Mouse (Mus musculus) heart, embryonic 16.5 days (tissue): ENCODE data around the gene Slc7a5. TPM values are rescaled to one million over a fixed set of nuclear protein-coding genes. Genes with fewer than 3 reads are reported as not detected.

Experiments used
- ATAC-seq: fragments of 200-750 bp; cut with Nextera tagmentation; replicated peaks from 2 replicates; pipeline ENCODE4 v1.8.0; 2017; ENCODE audit warnings: moderate number of reproducible peaks; ENCODE audit not compliant: insufficient read depth, low FRiP score; ENCODE audit errors: extremely low read depth
- H3K27ac ChIP-seq: fragments of 300-500 bp; sonication (generic); 2 replicates; pipeline ENCODE4 v1.5.1; 2014; ENCODE audit warnings: mild to moderate bottlenecking, low read length, control low read depth, moderate library complexity
- H3K27me3 ChIP-seq: fragments of 300-500 bp; sonication (generic); 2 replicates; pipeline ENCODE4 v1.6.1; 2014; ENCODE audit warnings: low read length, mixed read lengths; ENCODE audit not compliant: control insufficient read depth, insufficient read depth
- H3K36me3 ChIP-seq: fragments of 300-500 bp; sonication (generic); 2 replicates; pipeline ENCODE4 v1.6.1; 2014; ENCODE audit not compliant: control insufficient read depth, insufficient read depth
- H3K4me1 ChIP-seq: fragments of 300-500 bp; sonication (generic); 2 replicates; pipeline ENCODE4 v1.6.1; 2014; ENCODE audit warnings: low read length, mixed read lengths; ENCODE audit not compliant: control insufficient read depth, insufficient read depth
- H3K4me2 ChIP-seq: fragments of 300-500 bp; sonication (generic); 2 replicates; pipeline ENCODE4 v1.6.1; 2014; ENCODE audit warnings: low read depth, mild to moderate bottlenecking, control low read depth, low read length
- H3K4me3 ChIP-seq: fragments of 300-500 bp; sonication (generic); 2 replicates; pipeline ENCODE4 v1.5.1; 2014; ENCODE audit warnings: mild to moderate bottlenecking, control low read depth, low read length
- H3K9ac ChIP-seq: fragments of 300-500 bp; sonication (generic); 2 replicates; pipeline ENCODE4 v1.6.1; 2014; ENCODE audit warnings: low read length, control low read depth
- H3K9me3 ChIP-seq: fragments of 300-500 bp; sonication (generic); replicated peaks from 2 replicates; pipeline ENCODE4 v1.6.1; 2016; ENCODE audit warnings: low read length; ENCODE audit not compliant: control insufficient read depth
- WGBS: fragments of 180-500 bp; shearing (Covaris S2); extraction: QIAGEN DNeasy Blood & Tissue Kit; methylation state at CpG from one replicate; pipeline ENCODE4 v1.1.7; 2014; 5-methylcytosine and 5-hydroxymethylcytosine counted together
- polyA plus RNA-seq: library from polyadenylated mRNA; unstranded; fragments of >200 nt; fragmentation: Nextera tagmentation; extraction: Ambion mirVana; gene quantifications from 2 replicates; pipeline ENCODE4 v1.2.1, GENCODE M21; 2015

The Slc7a5 gene
- polyA plus RNA-seq, 1 experiment from 2014 or later, result 14.4 TPM

DNA sequence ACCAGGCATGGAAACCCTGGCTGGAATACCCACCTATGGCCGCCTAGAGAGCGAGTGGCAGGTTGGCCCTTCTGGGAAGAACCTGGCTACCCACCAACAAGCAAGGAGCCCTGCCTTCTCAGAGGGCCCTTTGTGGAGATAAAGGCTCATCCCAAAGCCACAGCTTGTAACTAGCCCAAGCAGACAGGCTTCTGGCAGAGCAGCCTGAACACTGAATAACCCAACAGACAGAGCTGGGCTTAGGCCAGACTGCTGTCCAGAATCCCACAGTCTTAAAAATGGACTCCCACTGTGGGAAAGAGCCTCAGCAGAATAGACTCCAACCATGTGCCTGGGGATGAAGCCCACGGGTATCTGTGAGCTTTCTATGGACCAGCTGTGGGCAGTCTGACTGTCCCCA is 23.3 kb downstream of the Slc7a5 start:
- H3K4me3 ChIP-seq, result no peak overlapping the region
- H3K27me3 ChIP-seq, result no peaks in the 10 kb centered on the region
- 84% methylated on average over 3 of the region's 3 CpGs for WGBS
- H3K9ac ChIP-seq, result no peak overlapping the region
- H3K36me3 ChIP-seq, result peaks cover 25% of the 10 kb centered on the region
- no peak overlapping the region for H3K27ac ChIP-seq
- H3K9me3 ChIP-seq, result no peaks in the 10 kb centered on the region
- H3K4me1 ChIP-seq, result peaks cover 15% of the 10 kb centered on the region
- H3K4me2 ChIP-seq, result no peak overlapping the region
- ATAC-seq, result no peak

DNA sequence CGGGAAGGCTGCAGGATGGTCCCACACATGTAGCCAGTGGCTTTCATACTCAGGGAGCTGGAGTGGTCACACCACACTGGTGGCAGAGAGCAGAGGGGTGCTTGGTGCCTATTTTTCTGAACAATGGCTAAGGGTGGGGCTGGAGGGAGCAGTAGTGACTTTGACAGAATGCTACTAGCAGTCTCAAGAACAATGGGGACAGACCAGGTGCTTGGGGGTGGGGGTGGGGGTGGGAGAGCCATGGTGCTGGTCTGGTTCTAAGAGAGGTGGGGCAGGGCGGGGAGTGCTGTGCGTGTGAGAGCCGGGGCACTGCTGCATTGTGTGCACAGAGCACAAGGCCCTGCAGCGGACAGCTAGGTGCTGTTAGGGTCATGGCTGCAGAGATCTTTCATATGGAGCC is 25.6 kb downstream of the Slc7a5 start:
- Histone ChIP-seq H3K27ac (peak overlapping the region; percentile 59), H3K4me1 (peaks cover 15% of the 10 kb centered on the region), H3K9ac (no peak overlapping the region; the same call in 1 of the 2 replicates), H3K9me3 (no peaks in the 10 kb centered on the region), H3K36me3 (peaks cover 21% of the 10 kb centered on the region; the same call in 1 of the 2 replicates), H3K4me2 (no peak overlapping the region), H3K4me3 (no peak overlapping the region), H3K27me3 (no peaks in the 10 kb centered on the region)
- ATAC-seq, result no peak
- whole genome bisulfite sequencing, result 94% methylated on average over 5 of the region's 5 CpGs

DNA sequence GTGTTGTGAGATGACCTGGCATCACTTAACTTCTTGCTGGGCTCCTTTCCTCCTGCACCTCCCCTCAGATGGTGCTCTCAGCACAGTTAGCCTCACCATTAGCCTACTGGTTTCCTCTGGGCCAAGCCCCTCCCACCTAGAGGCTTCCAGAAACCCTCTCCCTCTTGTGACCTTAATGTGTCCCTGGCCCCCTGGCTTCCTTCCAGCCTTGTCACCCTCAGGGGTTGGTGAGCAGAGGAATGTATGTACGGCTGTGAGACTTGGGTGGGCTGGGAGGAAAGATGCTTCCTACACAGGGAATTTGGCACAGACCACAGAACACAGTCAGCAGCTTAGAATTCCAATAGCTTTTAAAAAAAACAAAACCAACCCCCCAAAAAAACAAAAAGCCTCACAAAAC is 26.7 kb downstream of the Slc7a5 start:
- Histone ChIP-seq H3K4me3 (no peak overlapping the region), H3K4me2 (no peak overlapping the region), H3K36me3 (peaks cover 21% of the 10 kb centered on the region; the same call in 1 of the 2 replicates), H3K9ac (no peak overlapping the region), H3K27me3 (no peaks in the 10 kb centered on the region), H3K4me1 (peaks cover 15% of the 10 kb centered on the region), H3K9me3 (no peaks in the 10 kb centered on the region), H3K27ac (peak overlapping the region; percentile 59)
- ATAC-seq, result peak; percentile 72
- 18% methylated on average over 1 of the region's 1 CpGs for whole genome bisulfite sequencing

DNA sequence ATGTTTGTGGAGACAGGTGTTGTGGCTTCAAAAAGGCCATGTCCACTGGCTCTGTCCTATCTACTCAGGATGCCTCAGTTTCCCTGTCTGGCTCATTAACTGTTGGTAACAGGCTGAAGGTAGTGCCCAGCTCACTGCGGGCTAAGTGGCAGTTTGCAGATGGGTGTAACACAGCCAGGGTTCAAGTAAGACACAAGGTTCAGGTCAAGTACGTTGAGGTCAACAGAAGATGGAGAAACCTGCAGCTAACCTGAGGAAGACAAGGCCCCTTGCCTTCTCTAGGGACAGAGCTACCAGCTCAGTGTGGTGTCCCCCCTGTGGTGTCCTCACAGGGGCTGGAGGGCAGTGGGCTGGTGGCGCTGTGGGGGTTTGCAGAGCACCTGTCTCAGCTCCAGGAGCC is 27.8 kb downstream of the Slc7a5 start:
- ATAC-seq, result no peak
- no peak overlapping the region for H3K9ac ChIP-seq
- peaks cover 26% of the 10 kb centered on the region for H3K4me1 ChIP-seq
- H3K4me2 ChIP-seq, result no peak overlapping the region
- no peak overlapping the region for H3K4me3 ChIP-seq
- WGBS, result 88% methylated on average over 3 of the region's 3 CpGs
- H3K27me3 ChIP-seq, result no peaks in the 10 kb centered on the region
- no peak overlapping the region for H3K27ac ChIP-seq
- H3K9me3 ChIP-seq, result no peaks in the 10 kb centered on the region
- peaks cover 13% of the 10 kb centered on the region; the same call in 1 of the 2 replicates for H3K36me3 ChIP-seq

DNA sequence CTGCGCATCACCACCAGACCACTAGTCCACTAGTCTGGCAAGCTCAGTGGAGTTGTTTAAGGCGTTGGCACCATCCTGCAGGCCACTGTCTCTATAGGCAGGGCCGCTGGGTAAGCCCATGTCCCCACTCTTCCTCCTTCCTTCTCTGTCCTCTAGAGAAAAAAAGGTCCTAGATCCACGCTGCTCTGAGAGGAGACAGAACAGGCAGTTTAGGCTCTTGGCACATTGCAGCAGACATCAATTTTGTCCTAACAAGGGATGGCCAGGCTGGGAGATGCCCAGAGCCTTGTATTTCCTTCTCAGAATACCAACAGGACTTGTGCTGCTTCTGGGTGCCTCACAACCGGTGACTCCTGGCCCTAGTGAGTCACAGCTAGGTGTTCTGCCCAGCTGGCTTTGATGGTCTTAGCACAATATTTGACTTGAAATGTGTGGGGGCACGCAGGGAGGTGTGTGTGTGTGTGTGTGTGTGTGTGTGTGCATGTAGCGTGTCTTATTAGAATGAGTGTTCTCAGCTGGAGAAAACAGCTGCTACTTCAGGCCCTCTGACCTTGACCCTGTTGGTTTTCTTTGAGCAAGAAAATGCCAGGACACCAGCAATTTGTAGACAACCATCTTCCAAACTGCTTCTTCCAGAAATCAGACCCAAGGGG is 29.5 kb downstream of the Slc7a5 start:
- WGBS, result 87% methylated on average over 7 of the region's 7 CpGs
- Histone ChIP-seq H3K27me3 (no peaks in the 10 kb centered on the region), H3K4me1 (peaks cover 33% of the 10 kb centered on the region), H3K27ac (no peak overlapping the region), H3K36me3 (peaks cover 5% of the 10 kb centered on the region; the same call in 1 of the 2 replicates), H3K4me2 (no peak overlapping the region), H3K9ac (no peak overlapping the region), H3K9me3 (no peaks in the 10 kb centered on the region), H3K4me3 (no peak overlapping the region)
- ATAC-seq, result no peak

DNA sequence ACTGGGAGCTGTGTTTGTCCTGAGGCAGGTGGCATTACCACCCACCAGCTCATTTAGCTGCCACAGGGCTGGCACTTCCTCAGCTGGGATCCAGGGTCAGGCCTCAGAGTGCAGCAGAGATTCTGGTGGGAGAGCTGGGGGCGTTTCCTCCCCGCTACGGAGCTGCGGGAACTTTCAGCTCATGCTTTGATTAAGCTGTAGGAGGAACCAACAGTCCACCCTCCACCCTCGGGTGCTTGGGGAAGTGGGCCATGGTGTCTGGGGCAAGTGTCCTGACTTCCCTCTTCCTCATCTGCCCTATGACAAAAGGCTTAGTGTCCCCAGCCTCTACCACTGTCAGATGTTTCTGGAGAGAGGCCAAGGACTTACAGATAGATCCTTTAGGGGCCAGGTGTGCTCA is 30.3 kb downstream of the Slc7a5 start:
- H3K9ac ChIP-seq, result no peak overlapping the region
- H3K4me1 ChIP-seq, result peaks cover 38% of the 10 kb centered on the region
- H3K27me3 ChIP-seq, result 0 out of 2 replicates have a peak, but pooled peaks cover 4% of the 10 kb centered on the region
- H3K9me3 ChIP-seq, result no peaks in the 10 kb centered on the region
- H3K27ac ChIP-seq, result no peak overlapping the region
- H3K4me3 ChIP-seq, result no peak overlapping the region
- H3K36me3 ChIP-seq, result no peaks in the 10 kb centered on the region; the same call in 1 of the 2 replicates
- no peak for ATAC-seq
- no peak overlapping the region for H3K4me2 ChIP-seq
- 57% methylated on average over 5 of the region's 5 CpGs for WGBS

DNA sequence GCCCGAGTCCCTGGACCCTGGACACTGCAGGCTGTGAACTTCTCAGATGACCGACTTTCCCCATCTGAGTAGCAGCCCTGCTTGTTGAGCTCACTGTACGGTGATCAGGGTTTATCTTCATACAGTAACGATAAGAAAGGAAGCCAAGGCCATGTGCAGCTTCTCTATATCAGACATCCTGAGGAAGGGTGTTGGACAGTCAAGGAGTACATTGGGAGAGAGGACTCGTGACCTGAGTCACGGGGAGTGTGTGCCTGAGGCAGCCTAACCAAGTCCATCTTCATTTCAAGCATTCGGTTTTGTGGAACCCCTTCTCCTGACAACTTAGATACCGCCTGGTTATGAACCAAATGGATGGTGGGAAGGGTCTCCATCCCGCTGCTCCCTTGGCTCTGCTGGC is 32.0 kb downstream of the Slc7a5 start:
- Histone ChIP-seq H3K4me1 (peaks cover 27% of the 10 kb centered on the region), H3K9me3 (no peaks in the 10 kb centered on the region), H3K9ac (no peak overlapping the region), H3K27me3 (0 out of 2 replicates have a peak, but pooled peaks cover 4% of the 10 kb centered on the region), H3K4me2 (no peak overlapping the region), H3K4me3 (no peak overlapping the region), H3K27ac (peak overlapping the region; percentile 6; the same call in 1 of the 2 replicates), H3K36me3 (no peaks in the 10 kb centered on the region)
- ATAC-seq, result peak; percentile 47; the same call in 1 of the 2 replicates
- 48% methylated on average over 9 of the region's 9 CpGs for WGBS

DNA sequence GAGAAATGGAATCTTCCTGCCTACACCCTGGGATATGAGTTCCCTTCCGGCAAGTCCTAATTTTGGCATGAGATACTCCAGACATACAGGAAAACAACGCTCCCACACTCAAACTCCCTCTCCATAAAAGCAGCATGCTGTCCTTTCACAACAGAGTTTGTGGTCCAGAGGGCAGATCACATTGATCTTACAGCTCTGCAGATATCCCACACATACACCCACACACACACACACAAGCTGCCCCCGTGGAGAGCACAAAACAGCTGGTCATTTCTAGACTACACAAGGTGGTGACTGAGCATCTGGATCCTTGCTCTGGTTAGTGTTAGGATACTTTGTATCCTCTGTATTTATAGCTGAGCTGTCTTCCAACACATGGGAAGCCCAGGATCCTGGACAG is 32.4 kb downstream of the Slc7a5 start:
- WGBS, result 36% methylated on average over 3 of the region's 3 CpGs
- H3K27me3 ChIP-seq, result 0 out of 2 replicates have a peak, but pooled peaks cover 4% of the 10 kb centered on the region
- ATAC-seq, result no peak
- no peak overlapping the region for H3K9ac ChIP-seq
- no peak overlapping the region for H3K4me3 ChIP-seq
- H3K9me3 ChIP-seq, result no peaks in the 10 kb centered on the region
- peak overlapping the region; percentile 6; the same call in 1 of the 2 replicates for H3K27ac ChIP-seq
- H3K36me3 ChIP-seq, result no peaks in the 10 kb centered on the region
- H3K4me2 ChIP-seq, result no peak overlapping the region
- peaks cover 26% of the 10 kb centered on the region for H3K4me1 ChIP-seq

DNA sequence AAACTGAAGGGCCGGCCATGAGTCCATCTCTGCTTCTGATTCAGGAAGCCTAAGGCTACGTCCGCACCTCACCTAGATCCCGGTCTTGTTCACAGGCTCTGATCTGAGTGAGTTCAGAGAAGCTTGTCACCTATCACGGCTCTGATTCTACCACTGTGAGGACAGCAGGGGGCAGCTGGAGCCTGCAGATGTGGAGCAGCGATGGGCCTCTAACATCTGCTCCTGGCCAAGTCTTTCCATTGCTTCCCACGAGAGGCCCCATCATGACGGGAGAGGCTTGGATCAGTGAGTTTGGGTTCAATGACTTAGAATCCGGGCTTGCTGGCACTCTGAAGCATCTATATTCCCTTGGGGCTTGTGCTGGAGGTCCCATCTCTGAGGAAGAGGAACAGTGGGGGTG is 33.5 kb downstream of the Slc7a5 start:
- 0 out of 2 replicates have a peak, but pooled peaks cover 4% of the 10 kb centered on the region for H3K27me3 ChIP-seq
- no peaks in the 10 kb centered on the region for H3K9me3 ChIP-seq
- no peak overlapping the region for H3K4me3 ChIP-seq
- H3K4me2 ChIP-seq, result no peak overlapping the region
- 41% methylated on average over 9 of the region's 9 CpGs for WGBS
- peak; percentile 69 for ATAC-seq
- H3K4me1 ChIP-seq, result peaks cover 26% of the 10 kb centered on the region
- no peak overlapping the region for H3K27ac ChIP-seq
- no peaks in the 10 kb centered on the region for H3K36me3 ChIP-seq
- H3K9ac ChIP-seq, result no peak overlapping the region
